Mouse (Mus musculus): Measurements from ENCODE around the gene Cacna1c.
"Not testable (repeated sequence)": the region's sequence is repeated elsewhere in the genome, so short reads cannot be mapped to it uniquely, and the experiment has no call there.

The Cacna1c gene

GRCm38 (mm10) chr6:118595681-118596055 lies 600.5 kb downstream of the Cacna1c start:
- in situ Hi-C loops (cut with MboI; ENCODE audit: low pct_unique_long_range_greater_than_20kb in 1 of 2, low sequenced_read_pairs in 2 of 2, unreplicated experiment in 1 of 2), result no loop called here

GRCm38 (mm10) chr6:118594833-118595680 lies 601.2 kb downstream of the Cacna1c start:
- in situ Hi-C loops (cut with MboI; ENCODE audit: low pct_unique_long_range_greater_than_20kb in 1 of 2, low sequenced_read_pairs in 2 of 2, unreplicated experiment in 1 of 2), result no loop called here

DNA sequence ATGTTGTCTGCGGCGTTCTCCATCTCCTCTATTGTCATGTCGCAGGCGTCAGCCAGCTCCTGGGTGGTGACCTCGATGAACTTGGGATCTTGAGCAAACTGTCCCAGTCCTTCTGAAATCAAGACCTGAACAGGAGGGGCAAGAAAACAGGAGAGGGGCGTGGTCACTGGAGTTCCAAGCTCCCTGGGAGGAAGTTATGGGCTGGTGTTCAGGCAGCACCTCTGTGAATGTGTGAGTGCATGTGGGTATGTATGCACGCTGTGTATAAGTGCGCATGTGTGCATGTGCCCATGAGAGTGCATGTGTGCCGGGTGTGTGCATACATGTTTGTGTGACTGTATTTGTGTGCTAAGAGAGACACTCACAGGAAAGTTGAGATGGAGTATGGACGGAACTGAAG lies 602.1 kb downstream of the Cacna1c start:
- in situ Hi-C loops (cut with MboI; ENCODE audit: low pct_unique_long_range_greater_than_20kb in 1 of 2, low sequenced_read_pairs in 2 of 2, unreplicated experiment in 1 of 2), result no loop called here

DNA sequence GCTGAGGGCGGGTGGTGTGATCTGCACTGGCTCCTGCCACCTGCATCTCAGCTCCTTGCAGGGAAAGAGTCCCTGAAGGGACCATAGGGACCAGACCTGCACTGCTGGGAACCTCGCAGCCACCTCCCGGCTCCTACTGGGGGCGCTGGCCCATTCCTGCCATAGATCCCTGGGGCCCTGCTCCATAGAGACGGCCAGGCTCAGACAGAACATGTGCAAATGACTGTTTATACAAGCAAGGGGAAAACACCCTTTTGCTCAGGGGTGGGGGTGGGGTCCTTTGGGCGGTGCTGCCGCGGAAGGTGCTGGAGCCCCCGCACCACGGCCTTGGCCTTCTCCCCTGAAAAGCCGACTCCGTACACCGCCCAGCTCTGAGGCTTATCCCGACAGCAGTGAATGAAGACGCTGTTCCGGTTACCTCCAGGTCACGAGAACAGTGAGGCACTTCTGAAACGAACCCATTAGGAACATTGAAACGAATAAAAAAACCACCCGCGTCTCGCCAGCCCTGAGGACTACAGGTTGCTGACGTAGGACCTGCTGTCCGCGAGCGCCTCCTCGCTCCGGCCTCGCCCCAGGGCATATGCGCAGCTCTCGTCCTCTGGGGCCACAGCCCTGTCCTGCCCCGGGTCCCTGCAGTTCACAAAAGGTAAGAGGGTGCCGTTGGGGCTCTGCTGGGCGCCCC lies 602.7 kb downstream of the Cacna1c start:
- in situ Hi-C loops (cut with MboI; ENCODE audit: low pct_unique_long_range_greater_than_20kb in 1 of 2, low sequenced_read_pairs in 2 of 2, unreplicated experiment in 1 of 2), result no loop called here

DNA sequence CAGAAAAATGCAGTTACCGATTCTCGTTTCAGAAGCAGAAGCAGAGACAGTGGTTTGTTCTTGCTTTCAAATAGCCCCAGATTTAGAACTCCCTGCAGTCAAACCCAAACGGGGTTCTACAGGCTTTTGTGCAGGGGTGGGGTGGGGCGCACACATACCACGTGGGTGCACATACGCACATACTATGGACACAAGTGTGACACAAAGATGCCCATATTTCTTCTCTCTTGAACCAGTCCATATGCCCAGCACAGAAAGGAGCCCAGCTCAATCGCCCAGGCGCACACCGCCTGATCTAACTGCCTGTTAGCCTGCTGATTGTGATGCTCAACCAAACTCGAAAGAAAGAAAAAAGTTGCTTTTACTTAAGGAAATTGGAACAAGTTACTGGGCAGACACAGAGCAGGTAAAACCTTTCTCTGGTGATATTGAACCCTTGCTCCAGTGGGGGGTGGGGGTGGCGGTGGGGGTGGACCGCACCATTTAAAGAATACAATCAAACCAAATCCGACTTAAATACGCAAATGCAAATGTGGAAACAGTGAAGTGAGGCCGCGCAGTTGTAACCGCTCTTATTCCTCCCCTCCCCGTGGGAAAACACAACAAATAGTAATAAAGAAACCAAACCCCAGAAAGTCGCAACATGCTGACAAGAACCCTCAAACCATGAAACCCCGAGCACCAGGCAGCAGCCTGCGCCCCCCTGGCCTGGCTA lies 603.4 kb downstream of the Cacna1c start:
- in situ Hi-C loops (cut with MboI; ENCODE audit: low pct_unique_long_range_greater_than_20kb in 1 of 2, low sequenced_read_pairs in 2 of 2, unreplicated experiment in 1 of 2), result no loop called here

GRCm38 (mm10) chr6:118578741-118579140 lies 617.5 kb downstream of the Cacna1c start:
- in situ Hi-C loops (cut with MboI; ENCODE audit: low pct_unique_long_range_greater_than_20kb in 1 of 2, low sequenced_read_pairs in 2 of 2, unreplicated experiment in 1 of 2), result not testable (repeated sequence)

DNA sequence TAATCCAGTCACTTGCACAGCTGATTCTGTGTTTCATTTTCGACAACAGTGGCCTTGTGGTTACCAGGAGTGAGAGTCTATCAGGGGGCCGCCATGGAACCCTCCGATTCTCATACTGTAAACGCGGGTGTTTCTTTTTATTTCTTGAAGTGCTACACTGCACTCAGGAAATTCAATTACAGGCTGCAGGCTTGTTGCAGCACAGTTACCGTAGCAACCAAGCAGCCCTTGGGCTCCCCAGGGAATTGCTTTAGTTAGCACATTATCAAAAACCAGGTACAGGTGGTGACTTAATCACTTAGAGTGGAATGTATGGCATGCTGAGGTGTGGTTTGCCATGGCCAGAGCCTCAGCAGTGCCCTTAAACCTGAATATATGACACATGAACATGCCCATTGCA lies 621.9 kb downstream of the Cacna1c start:
- in situ Hi-C loops (cut with MboI; ENCODE audit: low pct_unique_long_range_greater_than_20kb in 1 of 2, low sequenced_read_pairs in 2 of 2, unreplicated experiment in 1 of 2), result no loop called here

DNA sequence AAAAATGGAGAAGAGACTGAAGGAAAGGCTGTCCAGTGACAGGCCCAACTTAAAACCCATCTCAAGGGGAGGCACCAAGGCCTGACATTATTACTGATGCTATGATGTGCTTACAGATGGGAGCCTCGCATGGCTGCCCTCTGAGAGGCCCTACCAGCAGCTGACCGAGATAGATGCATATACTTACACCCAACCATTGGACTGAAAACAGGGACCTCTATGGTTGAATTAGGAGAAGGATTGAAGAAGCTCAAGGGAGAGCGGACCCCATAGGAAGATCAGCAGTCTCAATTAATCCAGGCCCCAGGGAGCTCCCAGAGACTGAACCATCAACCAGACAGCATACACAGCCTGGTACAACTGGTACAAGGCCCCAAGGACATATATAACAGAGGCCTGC lies 628.4 kb downstream of the Cacna1c start:
- in situ Hi-C loops (cut with MboI; ENCODE audit: low pct_unique_long_range_greater_than_20kb in 1 of 2, low sequenced_read_pairs in 2 of 2, unreplicated experiment in 1 of 2), result no loop called here

- in situ Hi-C loops (cut with MboI; ENCODE audit: low pct_unique_long_range_greater_than_20kb in 1 of 2, low sequenced_read_pairs in 2 of 2, unreplicated experiment in 1 of 2), result no loop called here
Measured at GRCm38 (mm10) chr6:118561745-118562609, 634.2 kb downstream of the Cacna1c start, which contains the start of gene Ankrd26. Gene Ankrd26 (minus strand): TSS chr6:118562226.

DNA sequence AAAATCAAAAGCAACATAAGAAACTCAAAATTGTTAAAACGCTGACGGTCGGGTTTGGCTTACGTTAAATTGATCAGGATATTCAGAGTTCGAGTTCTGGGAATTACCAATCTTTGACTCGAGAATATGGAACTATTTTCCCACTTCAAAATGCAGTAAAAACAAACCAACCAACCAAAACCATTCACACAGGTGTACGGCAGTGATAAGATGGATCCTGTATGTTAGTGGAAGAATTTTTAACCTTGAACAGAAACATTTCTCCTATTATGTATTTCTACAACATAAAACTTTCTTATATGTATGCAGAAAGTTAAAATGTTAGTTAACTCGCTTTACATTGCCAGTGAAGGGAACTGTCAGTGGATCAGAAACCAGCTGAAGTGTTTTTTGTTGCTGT lies 635.0 kb downstream of the Cacna1c start:
- in situ Hi-C loops (cut with MboI; ENCODE audit: low pct_unique_long_range_greater_than_20kb in 1 of 2, low sequenced_read_pairs in 2 of 2, unreplicated experiment in 1 of 2), result no loop called here

- in situ Hi-C loops (cut with MboI; ENCODE audit: low pct_unique_long_range_greater_than_20kb in 1 of 2, low sequenced_read_pairs in 2 of 2, unreplicated experiment in 1 of 2), result no loop called here
Measured at GRCm38 (mm10) chr6:118538627-118539026, 657.6 kb downstream of the Cacna1c start.
